Mouse (Mus musculus): ENCODE data around the gene Wipf3. TPM values are rescaled to one million over a fixed set of nuclear protein-coding genes. Genes with fewer than 3 reads are reported as not detected.

Gene Wipf3
- polyA plus RNA-seq, 1 experiment from 2014 or later = 1.2 TPM

Other genes with a start within 250 kb of the Wipf3 start
- gene Prr15, start 103.8 kb upstream of the Wipf3 start, polyA plus RNA-seq (2014; fragmentation: Nextera tagmentation; extraction: Ambion mirVana) = 8.6 and 10.2 TPM in 2 replicates
- gene Scrn1, start 136.9 kb downstream of the Wipf3 start, polyA plus RNA-seq (2014; fragmentation: Nextera tagmentation; extraction: Ambion mirVana) = 9.5 and 9.9 TPM in 2 replicates
- 10.8 and 12.2 TPM in 2 replicates for gene Plekha8, start 165.5 kb downstream of the Wipf3 start, polyA plus RNA-seq (2014; fragmentation: Nextera tagmentation; extraction: Ambion mirVana)
- gene Fkbp14, start 167.7 kb downstream of the Wipf3 start, polyA plus RNA-seq (2014; fragmentation: Nextera tagmentation; extraction: Ambion mirVana) = 24.6 and 26.2 TPM in 2 replicates